Mouse (Mus musculus) adrenal gland, postnatal 25 days (tissue): ENCODE measurements around the gene Il18. TPM values are rescaled to one million over a fixed set of nuclear protein-coding genes. Genes with fewer than 3 reads are reported as not detected.

Source experiments
- DNase-seq: peaks from one replicate; pipeline ENCODE4 v3.0.0; 2021; ENCODE audit warnings: mixed read lengths
- total RNA-seq: library from RNA; stranded (reverse); gene quantifications from 2 replicates; pipeline ENCODE4 v1.2.3, GENCODE M21; 2021

Il18 gene
- total RNA-seq, 1 experiment from 2014 or later = 5.1 TPM

GRCm38 (mm10) chr9:50553547-50553946, 1.1 kb upstream of the Il18 start:
- DNase-seq = no peak

GRCm38 (mm10) chr9:50555094-50555446, 443 bp downstream of the Il18 start, which contains the start of gene Bco2:
TSS of gene Bco2 (minus strand) at chr9:50555181.
- DNase-seq = no peak

- DNase-seq = no peak
Measured at GRCm38 (mm10) chr9:50561145-50561917, 6.7 kb downstream of the Il18 start, which contains the start of gene Tex12. TSS of gene Tex12 (minus strand) at chr9:50561325.

- DNase-seq = no peak
Measured at GRCm38 (mm10) chr9:50561918-50562360, 7.3 kb downstream of the Il18 start.

- DNase-seq = no peak
Measured at GRCm38 (mm10) chr9:50565173-50565572, 10.5 kb downstream of the Il18 start.

DNA sequence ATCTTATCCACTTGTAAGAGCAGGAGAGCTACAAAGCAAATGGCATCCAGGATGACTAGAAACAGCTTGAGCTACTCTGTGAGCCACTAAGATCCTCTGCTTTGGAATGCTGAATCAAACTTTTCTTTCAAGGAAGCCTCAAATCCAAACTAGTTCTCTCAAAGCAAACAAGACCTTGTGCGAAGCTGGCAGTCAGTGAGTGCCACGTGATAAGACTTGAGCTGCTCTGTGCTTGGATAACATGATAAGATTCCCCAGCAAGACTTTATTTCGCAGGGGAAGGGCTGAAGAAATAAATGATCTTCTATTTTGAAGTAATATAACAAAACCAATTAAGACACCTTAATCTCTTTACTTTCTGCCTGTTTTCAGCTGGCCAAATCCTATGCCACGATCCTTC, 11.3 kb downstream of the Il18 start:
- no peak for DNase-seq

- DNase-seq = no peak
Measured at GRCm38 (mm10) chr9:50567372-50567771, 12.7 kb downstream of the Il18 start.

DNA sequence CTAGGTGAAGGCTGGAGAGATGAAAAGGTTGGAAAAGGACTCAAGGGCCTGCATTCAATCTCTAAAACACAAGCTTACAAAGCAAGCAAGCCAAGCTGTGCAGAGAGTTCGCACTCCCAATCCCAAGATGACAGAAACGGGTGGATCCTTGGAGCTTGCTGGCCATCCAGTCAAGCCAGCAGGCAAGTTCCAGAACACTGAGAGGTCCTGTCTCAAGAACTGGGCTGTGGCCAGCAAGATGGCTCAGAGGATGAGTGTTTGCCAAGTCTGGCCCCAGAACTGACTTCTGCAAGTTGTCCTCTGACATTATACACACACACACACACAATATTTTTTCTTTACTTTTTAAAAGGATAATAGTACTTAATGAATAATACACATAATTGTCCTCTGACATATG, 13.3 kb downstream of the Il18 start:
- no peak for DNase-seq

GRCm38 (mm10) chr9:50569599-50570525, 15.2 kb downstream of the Il18 start:
- no peak for DNase-seq

- DNase-seq = no peak
Measured at GRCm38 (mm10) chr9:50580370-50580769, 25.7 kb downstream of the Il18 start.

DNA sequence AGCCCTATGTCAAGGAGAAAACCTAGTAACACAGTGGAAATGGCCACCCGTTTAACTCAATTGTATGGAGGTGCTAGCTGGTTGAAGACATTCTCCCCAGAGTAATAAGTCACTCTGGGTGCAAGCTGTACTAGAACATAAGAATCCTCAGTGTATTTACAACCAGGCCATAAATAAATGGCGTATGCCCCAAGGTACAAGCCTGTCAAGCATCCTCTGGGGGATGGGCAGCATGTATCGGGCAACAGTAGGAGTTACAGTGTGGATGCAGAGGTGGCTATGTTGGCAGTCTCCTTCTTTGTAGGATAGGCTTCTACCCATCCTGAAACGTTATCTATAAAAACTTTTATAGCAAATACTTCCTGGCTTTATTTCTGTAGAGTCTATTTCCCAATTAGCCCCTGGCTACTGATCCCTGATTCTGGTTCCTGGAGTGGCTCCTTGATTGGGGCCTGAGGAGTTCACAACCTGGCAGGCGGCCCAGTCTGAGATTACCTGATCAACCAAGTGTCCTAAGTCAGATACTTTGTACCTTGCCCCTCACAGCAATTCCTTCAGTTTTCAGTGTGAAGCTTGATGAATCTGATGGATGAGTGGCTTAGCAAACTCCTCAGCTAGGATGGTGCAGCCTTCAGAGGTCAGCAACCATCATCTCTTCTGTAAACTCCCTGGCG, 30.7 kb downstream of the Il18 start:
- DNase-seq = no peak

- DNase-seq = no peak
Measured at GRCm38 (mm10) chr9:50586955-50587354, 32.3 kb downstream of the Il18 start.

DNA sequence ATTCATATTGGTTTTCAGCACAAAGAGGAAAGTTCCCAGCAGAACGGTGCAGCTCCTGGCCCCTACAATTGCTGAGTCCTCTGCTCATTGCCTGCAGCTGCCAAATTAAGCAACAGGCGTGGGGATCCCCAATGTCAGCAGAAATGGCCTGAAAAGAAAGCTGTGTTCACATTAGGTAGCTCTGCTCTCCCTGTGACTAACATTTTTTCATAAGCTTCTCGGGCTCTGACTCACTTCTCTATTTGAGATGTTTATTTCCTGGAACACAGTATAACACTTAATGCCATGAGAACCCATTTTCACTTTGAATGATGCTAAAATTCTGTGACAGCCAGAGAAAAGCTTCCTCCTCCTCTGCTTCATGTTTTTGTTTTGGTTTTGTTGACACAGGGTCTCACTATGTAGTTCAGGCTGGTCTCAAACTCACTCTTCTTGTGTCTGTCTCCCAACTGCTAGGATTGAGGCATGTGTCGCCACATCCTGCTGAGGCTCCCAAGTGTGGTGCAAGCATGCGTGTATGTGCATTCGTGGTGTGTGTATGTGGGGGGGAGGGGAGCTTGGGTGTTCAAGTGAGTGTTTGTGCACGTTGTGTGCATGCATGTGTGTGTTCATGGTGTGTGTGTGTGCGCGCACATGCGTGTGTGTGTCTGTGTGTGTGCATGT, 36.4 kb downstream of the Il18 start:
- peak; percentile 13 for DNase-seq

GRCm38 (mm10) chr9:50592955-50593354, 38.3 kb downstream of the Il18 start:
- DNase-seq = no peak

DNA sequence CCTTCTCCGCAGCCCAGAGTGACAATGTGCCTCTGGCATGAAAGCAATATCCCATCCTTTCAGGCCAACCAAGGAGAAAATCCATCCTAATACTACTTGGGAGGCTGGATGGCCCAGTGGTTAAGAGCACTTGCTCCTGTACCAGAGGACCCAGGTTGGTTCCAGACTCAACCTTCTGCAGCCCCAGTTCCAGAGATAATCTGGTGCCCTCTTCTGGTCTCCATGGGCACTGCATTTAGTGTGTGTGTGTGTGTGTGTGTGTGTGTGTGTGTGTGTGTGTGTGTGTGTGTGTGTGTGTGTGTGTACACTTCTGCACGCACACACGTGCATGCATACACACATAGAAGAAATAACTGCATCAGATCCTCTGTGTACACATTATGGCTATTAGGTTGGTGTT, 38.9 kb downstream of the Il18 start:
- peak; percentile 21 for DNase-seq

DNA sequence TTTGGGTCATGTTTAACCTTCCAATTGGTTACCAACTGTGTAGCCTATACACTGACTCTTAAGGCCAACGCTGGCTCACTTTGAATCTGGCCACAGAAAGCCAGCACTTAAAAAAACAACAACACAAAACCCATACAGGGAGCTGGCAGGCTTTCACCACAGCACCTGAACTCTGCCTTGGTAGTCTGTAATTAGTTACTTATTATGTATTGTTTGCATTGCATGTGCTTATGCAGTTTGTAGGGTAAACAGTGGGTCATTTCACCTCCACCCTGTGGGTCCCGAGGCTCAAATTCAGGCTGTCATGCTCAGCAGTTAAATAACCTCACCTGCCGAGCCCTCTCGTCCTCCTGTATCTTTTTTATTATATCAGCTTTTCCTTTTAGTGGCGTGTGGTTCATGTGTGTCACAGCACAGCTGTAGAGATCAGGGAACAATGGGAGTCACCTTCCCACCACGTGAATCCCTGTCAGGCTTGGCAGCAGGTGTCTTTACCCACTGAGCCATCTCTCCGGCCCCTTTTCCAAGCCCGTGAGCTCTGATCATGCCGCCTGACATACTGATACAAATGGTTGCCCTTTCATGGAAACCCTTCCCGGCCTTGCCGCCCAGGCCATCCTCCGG, 40.3 kb downstream of the Il18 start:
- no peak for DNase-seq

- DNase-seq = no peak
Measured at GRCm38 (mm10) chr9:50596973-50597372, 42.3 kb downstream of the Il18 start.

DNA sequence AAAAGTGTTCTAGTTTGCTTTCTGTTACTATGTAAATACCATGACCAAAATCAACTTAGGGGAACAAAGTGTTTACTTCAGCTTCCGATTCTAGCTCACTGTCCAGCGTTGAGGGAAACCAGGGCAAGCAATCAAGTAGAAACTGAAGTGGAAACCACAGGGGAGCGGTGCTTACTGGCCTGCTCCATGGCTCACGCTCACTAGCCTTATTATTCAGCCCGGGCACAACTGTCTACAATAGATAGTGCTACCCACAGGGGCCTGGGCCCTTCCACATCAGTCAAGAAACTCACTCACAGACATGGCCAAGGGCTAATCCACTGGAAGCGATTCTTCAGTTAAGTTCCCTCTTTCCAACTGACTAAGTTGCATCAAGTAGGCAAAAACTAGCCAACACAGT, 46.9 kb downstream of the Il18 start:
- DNase-seq = no peak

GRCm38 (mm10) chr9:50602055-50602845, 47.6 kb downstream of the Il18 start:
- no peak for DNase-seq

- DNase-seq = peak; percentile 91
Measured at GRCm38 (mm10) chr9:50603189-50603997, 48.8 kb downstream of the Il18 start, which contains the start of the genes Sdhd and Timm8b. TSS of gene Sdhd (minus strand) at chr9:50603812. TSS of gene Timm8b (plus strand) at chr9:50603910.
